Mouse (Mus musculus): ENCODE data around the gene Pwp2.

Pwp2 gene

DNA sequence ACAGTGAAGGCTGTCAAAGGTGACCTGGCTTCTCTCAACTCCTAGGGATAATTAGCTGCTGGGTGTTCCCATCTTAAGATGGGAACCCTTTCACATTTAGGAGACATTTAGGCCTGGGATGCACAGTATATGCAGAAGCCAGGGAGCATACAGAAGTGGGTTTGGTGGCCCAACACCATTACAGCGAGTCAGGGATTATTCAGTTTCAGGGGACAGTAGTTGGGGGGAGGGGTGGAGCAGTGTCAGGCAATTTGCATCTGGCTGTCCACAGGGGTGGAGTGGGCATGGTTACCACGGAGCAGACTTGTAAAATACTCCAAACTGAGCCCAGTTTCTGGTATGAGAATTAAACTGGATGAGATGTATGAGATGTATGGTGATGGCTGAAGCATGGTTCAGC lies 14.5 kb downstream of the Pwp2 start:
- DNase-seq (ENCODE audit: low spot score in 2 of 2), result no peak

DNA sequence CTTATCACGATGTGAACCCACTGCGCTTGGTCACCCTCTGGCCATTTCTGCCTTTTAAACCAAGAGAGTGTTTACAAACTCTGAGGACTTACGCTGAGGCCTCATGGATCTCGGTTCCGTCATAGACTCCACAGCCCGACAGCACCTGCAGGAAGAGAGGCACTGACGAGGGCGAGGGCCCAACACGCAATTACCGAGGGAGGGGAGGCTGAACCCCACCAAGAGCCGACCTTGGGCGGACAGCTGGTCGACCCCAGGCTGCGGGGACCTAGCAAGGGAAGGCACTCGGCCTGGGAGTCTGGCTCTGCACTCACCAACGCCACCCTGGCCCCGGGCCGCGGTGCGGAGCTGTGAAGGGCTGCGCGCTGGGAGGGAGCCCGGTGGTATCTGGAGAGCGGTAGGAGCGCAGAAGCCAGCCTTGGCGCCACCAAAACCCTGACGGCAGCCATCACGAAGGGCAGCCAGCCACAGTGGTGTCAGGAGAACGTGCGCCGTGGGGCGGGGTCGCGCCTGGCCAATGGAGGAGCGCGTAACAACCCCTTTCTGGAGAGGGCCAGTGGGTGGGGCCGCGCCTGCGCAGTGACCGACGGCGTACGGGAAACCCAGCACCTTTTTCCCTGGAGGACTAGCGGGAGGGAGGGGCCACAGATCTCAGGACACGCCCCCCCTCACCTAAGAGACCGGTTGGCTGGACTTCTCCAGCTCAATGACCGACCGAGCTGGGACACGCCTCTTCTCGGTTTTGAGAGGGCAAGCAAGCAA lies 15.5 kb downstream of the Pwp2 start, which contains the start of gene D10Jhu81e:
Gene D10Jhu81e (minus strand): TSS at position 502 of the 762 bp plus-strand sequence.
- peak; percentile 98 to 99 for DNase-seq (ENCODE audit: low spot score in 2 of 2)

DNA sequence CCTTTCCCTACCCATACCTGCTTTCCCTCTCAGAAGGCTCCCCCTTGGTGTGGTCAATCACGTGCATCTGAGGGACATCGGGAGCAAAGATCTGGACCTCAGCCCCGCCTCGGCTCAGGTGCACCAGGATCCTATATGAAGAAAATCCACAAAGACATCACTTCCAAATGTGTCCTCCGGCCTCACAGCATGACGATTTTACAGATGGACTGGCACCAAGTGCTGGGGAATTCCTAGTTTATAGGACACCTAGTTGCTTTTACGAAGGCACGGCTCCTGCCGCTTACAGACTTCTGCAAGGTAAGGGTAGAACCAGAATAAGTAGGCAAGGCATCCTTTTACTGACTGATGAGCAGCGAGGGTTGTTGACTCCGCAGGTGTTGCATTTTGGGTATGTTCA lies 16.2 kb downstream of the Pwp2 start:
- no peak for DNase-seq (ENCODE audit: low spot score in 2 of 2)

DNA sequence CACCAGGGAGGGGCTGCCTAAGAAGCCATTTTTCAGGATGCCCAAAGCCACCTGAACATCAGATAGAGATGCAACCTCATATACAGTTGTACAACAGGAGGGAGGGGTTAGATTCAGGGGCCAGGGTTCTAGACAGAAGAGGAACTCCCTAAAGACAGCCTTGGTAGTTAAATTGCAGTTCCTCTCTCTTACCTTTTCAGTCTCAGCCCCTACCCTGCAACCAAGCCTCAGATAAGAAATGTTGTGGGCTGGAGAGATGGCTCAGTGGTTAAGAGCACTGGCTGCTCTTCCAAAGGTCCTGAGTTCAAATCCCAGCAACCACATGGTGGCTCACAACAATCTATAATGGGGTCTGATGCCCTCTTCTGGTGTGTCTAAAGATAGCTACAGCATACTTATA lies 17.2 kb downstream of the Pwp2 start:
- DNase-seq (ENCODE audit: low spot score in 2 of 2), result no peak

DNA sequence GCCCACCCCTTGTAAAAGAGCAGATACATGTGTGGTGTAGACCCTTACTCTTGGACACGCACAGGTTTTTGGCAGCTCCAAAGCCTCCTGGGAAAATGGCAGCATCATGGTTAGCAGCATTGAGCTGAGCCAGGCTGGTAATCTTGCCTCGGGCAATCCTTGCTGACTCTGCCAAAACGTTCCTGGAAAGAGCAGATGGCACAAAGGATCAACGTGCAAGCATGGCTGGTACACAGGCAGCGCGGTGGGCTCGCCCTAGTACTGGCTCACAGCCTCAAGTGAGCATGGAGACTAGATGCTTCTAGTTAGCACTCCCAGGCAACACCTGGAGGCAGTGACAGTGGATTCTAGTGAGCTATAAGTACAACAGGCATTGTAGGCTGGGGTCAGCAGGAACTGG lies 17.6 kb downstream of the Pwp2 start:
- DNase-seq (ENCODE audit: low spot score in 2 of 2), result no peak

DNA sequence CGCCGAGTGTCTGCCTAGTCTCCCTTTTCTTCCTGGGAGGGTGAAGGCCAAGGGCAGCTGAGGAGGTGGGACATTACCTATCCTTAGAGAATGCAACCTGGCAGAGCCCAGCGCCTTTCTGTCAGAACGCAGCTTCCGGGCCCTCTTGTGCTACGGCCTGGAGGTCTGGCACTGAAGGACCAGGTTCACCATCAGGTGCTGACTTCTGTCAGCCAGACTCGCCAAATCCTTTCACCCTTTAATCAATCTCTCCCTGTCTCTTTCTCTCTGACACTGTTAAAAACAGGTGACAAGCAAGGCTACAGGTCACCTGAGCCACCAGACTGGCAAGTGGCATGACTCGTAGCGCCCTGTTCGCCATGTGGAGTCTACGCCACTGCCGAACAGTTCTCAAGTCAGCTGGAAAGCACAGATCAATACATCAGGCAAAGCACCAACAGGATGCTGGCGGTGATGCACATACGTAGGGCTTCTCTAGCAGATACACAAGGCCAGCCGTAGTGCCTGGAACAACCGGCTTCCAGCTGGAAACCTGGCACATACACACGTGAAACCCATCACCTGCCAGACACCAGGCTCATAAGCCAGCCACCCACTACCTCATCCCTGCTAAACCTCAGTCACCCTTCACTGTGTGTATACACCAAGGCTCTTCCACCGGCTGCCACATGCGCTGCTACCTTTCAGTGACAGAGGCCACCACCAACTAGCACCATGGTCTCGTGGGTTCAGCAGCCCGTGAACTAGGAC lies 19.5 kb downstream of the Pwp2 start:
- no peak for DNase-seq (ENCODE audit: low spot score in 2 of 2)

DNA sequence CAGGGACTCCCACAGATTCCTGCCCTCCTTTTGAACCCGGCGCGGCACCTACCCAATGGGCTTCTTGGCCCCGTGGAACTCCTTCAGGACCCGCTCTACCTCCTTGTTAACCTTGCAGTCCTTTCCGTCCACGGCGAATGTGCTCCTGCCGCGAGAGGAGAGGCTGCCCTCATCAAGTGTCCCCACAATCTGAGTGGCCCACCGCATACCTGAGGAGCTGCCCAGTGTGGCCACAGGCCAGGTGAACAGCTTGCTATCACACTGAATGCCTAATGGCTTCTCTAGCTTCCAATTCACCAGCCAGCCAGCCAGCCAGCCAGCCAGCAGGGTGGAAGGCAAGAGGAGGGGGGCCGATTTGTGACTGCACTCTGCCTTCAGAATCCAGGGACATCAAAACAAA lies 20.2 kb downstream of the Pwp2 start:
- DNase-seq (ENCODE audit: low spot score in 2 of 2), result no peak

DNA sequence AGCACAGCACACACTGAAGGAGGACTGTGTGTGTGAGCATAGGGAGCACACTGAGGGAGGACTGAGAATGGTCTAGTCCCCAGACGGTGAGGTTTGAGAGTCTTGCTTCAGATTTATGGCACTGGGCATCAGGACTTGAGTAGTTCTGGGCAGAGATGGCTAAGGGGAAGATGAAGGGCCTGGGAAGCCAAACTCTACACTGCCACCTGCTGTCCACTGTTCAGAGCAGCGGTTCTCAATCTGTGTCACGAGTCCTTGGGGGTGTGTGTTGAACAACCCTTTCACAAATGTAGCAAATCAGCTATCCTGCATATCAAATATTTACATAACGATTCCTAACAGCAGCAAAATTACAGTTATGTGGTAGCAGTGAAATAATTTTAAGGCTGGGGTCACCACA lies 21.0 kb downstream of the Pwp2 start:
- DNase-seq (ENCODE audit: low spot score in 2 of 2), result peak; percentile 50 to 69

DNA sequence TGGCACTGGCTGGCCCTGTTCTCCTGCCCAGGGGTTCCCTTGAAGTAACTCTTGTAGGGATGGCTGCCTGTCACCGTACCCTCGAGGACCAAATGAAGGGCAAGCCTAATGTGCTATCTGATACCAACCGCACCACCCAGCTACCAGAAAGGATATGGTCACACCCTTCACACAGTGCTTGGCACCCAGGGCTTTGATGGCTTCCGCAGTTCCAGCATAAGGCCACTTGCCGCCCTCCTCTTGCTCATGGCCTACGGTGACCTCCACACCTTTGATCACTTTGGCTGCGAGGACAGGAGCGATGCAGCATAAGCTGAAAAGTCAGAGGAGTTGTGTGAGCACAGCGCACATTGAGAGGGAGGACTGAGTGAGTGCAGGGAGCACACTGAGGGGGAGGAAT lies 21.7 kb downstream of the Pwp2 start:
- no peak for DNase-seq (ENCODE audit: low spot score in 2 of 2)

DNA sequence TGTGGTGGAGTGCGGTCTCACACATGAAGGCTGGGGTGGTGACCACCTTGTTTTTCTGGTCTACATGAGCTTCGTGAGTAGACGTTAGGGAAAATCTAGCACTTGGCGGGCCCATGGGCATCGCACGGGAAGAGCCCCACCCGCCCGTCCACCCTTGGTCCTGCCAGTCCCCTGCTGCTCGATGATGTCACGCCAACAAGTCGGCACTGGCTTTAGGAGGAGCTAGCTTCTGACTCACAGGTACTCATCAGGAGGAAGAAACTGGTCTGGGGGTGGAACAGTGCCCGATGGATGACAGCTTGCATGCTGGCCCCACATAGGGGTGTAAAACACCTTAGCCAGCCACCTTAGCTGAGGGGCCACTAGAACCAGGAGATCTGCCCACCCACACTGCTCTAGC lies 22.3 kb downstream of the Pwp2 start:
- no peak for DNase-seq (ENCODE audit: low spot score in 2 of 2)

DNA sequence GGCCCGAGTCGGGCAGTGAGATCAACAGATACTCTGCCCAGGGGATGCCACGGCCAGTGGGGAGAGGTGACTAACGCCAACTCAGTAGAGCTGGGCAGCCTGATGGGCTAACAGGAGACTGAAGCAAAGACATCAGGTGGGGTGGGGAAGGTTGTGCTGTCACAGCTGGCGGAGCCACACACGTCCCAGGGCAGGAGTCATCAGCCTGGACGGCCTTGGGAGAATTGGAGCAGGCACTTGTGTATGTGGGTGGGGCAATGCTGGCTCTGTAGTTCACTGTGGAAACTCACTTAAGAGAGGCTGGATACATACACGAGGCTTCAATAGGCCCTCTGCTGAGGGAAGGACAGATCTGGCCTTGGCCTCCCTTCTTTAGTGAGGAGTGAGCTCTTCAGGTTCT lies 23.9 kb downstream of the Pwp2 start:
- DNase-seq (ENCODE audit: low spot score in 2 of 2), result no peak

DNA sequence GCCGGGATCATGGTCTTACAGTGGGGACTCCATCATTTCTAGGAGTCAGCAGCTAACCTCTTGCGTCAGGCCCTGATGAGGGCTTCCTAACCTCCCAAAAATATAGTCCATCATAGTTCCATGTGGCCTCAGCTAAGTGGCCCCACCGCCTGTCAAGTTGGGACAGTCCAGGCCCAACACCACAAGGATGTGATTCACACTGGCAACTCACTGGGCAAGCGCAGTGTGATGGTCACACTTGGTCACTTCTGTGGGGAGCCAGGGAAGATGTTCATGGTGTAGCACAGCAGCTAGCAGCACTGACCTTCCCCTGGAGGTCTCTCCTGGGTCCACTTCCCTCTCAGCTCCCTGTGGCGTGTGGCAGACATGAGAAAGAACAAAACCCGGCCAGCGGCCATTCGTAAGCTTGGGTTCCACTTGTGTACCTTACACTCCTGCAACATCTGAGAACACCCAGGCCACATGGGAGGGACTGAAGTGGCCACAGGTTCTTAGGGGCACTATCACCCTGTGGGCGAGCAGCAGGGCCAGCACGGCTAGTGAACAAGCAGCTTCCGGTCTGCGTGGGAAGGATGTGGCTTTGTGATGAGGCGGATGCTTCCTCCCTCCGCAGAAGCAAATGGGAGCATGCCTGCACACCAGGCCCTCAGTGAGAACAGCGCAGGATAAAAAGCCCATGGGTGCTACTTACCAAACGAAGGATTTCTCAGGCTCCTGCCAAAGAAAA lies 24.4 kb downstream of the Pwp2 start:
- DNase-seq (ENCODE audit: low spot score in 2 of 2), result peak in 1 of 2 experiments; percentile 31

DNA sequence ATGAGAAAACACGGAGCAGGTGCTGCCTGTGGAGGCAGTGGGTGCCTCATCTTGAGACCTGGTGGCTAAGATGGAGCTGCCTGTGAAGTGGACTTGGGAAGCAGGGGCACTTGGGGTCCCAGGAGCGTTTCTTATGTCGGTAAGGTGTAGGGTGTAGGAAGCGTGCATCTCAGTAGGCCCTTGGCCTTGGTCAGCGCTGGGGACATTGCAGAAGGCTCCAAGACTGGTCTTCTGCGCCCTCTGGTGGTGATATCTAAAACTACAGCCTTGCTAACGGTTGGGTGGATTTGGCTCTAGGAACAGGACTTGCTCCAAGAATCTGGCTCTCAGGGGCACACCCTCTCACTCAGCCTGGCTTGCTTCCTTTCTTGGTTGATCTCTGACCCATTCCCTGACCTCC lies 25.0 kb downstream of the Pwp2 start:
- DNase-seq (ENCODE audit: low spot score in 2 of 2), result peak; percentile 80 to 93

DNA sequence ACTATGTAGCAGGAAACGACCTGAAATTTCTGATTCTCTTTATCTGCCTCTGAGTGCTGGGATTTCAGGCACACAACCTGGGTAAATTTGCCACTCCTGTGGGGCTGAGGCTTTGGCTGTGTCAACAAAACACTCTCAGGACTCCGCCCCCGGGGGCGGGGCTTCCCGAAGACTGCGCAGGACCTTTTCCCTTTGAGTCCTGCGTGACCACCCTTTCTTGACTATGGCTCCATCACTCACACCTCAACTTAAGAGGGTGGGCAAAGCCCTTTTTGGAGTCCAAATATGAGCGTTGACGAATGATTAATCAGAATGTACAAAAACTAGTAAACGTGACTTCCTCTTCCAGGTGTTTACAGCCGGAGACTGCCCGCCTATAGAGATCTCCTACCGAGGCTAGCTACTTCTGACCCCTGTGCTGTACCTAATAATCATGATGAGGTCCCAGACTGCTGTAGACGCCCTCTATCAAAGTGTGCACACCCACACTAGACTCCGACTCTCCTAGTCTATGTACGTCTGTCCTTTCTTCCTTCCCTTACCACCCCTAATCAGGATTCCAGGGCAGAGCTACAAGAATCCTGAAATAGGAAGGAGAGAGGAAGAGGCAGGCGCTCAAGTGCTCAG lies 25.6 kb downstream of the Pwp2 start:
- DNase-seq (ENCODE audit: low spot score in 2 of 2), result peak; percentile 52 to 74

DNA sequence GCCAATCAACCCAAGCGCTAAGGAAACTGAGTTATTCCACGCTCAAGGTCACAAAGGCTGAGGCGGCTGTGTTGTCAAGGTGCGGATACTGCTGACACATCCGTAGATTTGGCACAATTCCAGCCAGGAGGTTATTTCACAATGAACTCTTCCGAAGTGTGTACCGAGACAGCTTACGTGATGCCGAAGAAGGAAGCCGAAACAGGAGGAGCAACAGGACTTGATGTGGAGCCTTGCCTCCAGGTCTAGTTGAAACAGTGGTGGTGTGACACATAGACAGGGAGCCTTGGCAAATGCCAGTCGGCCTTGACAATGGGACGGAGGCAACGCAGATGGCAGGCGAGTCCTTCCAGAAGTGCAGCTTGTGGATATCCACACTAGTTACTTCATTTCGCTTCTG lies 26.9 kb downstream of the Pwp2 start:
- no peak for DNase-seq (ENCODE audit: low spot score in 2 of 2)

DNA sequence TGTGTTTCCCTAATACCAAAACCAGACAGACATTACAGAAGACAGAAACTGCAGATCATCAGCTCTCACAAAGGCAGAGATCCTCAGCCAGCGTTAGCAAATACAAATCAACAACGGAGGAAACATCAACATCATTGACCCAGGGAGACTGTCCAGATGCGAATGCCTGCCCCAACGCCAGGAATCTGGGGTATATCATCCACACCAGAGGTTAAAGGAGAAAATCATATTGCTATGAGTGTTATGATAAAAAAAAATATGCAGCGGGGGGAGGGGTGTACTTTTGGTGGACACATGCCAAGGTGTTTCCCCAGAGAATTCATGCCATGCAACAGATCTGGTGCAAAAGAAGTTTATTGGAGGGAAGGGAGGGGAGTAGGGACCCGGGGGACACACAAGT lies 28.0 kb downstream of the Pwp2 start:
- no peak for DNase-seq (ENCODE audit: low spot score in 2 of 2)

DNA sequence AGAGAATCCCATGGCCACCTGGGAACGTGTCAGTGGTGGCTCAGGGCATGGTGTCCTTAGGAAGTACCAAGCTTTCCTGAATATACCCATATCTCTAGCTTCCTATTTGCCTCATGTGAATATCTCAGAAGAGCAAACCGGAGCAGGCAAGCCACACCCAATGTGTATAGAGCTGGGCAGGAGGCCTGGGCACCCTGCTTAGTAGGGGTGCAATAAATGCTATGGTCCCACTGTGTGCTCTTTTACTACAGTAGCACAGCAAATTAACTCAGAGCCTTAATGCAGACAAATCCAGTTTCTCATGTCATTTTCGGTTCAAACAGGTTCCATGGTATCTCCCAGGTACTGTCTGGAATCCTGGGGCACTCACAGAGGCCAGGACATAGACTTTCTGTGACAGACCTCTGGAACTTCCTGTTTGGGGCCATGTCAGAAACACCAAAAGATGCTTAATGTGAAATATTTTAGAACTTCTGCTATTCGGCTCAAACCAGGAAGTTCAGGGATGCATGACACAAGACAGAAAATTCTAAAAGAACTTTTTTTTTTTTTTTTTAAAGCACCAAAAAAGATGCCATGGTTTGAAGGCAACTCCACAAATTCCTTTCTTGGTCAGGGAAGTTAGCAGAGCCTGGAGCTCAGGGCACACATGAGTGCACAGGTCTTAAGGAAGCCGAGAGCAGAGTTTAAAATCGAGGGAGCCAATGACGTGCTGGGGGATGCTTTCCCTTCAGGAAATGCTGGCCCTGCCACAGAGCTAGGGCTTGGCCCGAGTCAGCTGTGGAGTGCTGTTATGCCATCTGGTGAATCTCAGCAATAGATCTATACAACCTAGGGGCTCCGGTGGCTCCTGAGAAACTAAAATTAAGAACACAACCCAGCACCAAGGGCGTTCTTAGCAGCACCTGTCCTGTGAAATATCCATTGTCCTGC lies 35.8 kb downstream of the Pwp2 start:
- no peak for DNase-seq (ENCODE audit: low spot score in 2 of 2)

DNA sequence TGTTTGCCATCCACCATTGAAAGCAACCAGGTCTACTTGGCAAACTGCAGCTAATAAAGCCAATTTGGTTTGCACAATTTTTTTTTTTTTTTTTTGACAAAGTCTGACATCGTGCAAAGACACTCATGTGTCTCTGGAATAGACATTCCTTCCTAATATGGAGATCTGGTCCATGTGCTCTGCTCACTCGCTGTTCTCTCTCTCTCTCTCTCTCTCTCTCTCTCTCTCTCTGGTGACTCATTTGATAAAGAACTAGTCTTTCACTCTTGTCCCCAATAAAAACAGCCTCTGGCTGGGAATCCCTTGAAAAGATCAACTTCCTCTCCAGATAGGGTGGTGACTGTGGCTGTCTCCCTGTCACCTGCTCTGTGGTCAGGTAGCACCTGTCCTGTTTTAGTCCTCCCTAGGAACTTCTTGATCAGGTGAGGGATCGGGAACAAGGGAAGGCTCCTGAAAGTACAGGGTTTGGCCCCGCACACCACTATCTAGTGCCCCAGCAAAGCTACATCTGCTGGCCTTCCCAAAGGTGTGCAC lies 37.0 kb downstream of the Pwp2 start:
- DNase-seq (ENCODE audit: low spot score in 2 of 2), result no peak

DNA sequence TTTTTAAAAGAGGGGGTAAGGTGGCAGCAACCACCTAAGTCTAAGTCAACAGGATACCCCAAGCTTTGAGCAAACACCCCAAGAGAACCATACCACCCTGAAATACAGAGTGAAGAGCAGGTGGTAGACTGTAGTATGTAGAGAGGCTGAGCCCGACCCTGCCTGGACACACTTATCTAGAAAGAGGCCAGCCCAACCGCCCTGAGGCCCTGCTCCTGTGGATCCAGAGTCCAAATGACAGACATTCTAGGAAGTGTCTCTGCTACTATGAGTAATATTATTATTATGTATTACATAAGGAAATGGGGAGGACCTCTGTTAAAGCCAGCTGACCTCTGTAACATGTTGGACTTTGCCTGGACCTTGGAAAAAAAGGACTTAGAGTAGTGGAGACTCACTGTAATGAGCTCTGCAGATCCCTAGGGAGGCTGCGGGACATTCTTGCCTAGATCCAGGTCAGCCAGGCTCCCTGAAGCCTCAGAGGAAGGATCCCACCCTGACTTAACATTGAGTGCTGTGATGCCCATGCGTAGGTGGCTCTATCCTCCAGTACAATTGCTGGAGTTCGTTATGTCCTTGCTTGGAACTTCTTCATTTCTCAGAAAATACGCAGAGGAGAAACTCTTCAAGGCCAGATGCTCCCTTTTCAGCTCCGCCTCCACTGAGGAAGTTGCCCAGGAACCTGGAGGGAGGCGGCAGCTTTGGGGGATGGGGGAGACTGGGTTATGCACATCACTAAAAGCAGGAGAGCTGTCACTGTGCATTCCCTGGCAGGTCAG lies 41.0 kb downstream of the Pwp2 start:
- no peak for DNase-seq (ENCODE audit: low spot score in 2 of 2)

DNA sequence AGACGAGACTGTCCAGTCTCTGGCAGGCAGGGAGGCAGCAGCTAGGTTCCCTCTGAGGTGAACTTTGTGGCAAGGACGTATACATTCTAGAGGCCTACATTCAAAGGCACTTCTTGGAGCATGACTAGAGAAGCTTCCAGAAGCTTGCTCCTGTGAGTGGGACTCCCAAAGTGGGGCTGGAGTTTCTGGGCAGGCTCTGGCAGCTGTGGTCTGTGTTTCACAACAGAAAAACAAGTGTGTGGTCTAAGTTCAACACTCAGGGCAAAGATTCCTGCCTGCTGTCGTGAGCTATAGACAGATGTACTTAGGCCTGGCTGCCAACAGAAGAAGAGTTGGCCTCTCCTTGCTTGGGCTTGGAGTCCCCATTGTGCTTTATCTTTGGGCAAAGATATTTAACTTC lies 44.1 kb downstream of the Pwp2 start:
- no peak for DNase-seq (ENCODE audit: low spot score in 2 of 2)
